Mouse (Mus musculus) adrenal gland, postnatal 10 days (tissue): ENCODE data around the gene Ccs. TPM values are rescaled to one million over a fixed set of nuclear protein-coding genes. Genes with fewer than 3 reads are reported as not detected.

ENCODE experiments used
- total RNA-seq, 2 experiments: library from RNA; stranded (reverse); gene quantifications; 2 replicates each; pipeline ENCODE4 v1.2.3; 2021

The Ccs gene
- total RNA-seq, 2 experiments from 2014 or later = 109 to 114 TPM

Other genes starting within 250 kb of the Ccs start
- gene Lrfn4, start 223.7 kb downstream of the Ccs start, total RNA-seq = 10 to 100 TPM in 1 of 2 experiments, 1 to 10 TPM in 1; 7.3 to 10.2 TPM
- gene Rce1, start 213.7 kb downstream of the Ccs start, total RNA-seq = 10 to 100 TPM; 23.7 to 30.9 TPM
- gene Gm960, start 140.7 kb downstream of the Ccs start, total RNA-seq = under 1 TPM in 1 of 2 experiments, not detected in 1; 0.97 TPM
- 1 to 10 TPM; 4.7 to 7.3 TPM for gene Sptbn2, start 128.2 kb downstream of the Ccs start, total RNA-seq
- 10 to 100 TPM; 11.2 to 13.1 TPM for gene Rbm4b, start 82.8 kb downstream of the Ccs start, total RNA-seq
- 10 to 100 TPM; 50.6 to 60.8 TPM for gene Rbm4, start 45.4 kb downstream of the Ccs start, total RNA-seq
- 10 to 100 TPM; 18.7 to 19.9 TPM for gene Gm21992, start 27.7 kb downstream of the Ccs start, total RNA-seq
- 10 to 100 TPM; 47.0 to 50.2 TPM for gene Rbm14, start 27.7 kb downstream of the Ccs start, total RNA-seq
- gene Ccdc87, start within 50 bp of the Ccs start, total RNA-seq = under 1 TPM in 1 of 2 experiments, not detected in 1; 0.12 TPM
- 100 to 1,000 TPM; 205 to 216 TPM for gene Ctsf, start 15.8 kb upstream of the Ccs start, total RNA-seq
- gene Actn3, start 38.6 kb upstream of the Ccs start, total RNA-seq = 10 to 100 TPM; 70.8 to 96.2 TPM
- gene Zdhhc24, start 39.3 kb upstream of the Ccs start, total RNA-seq = 10 to 100 TPM; 12.5 to 13.9 TPM
- gene Bbs1, start 67.3 kb upstream of the Ccs start, total RNA-seq = 10 to 100 TPM in 1 of 2 experiments, 1 to 10 TPM in 1; 7.4 to 10.3 TPM
- gene Dpp3, start 89.0 kb upstream of the Ccs start, total RNA-seq = 10 to 100 TPM; 74.1 to 83.4 TPM
- 1 to 10 TPM; 2.8 to 3.9 TPM for gene Peli3, start 103.8 kb upstream of the Ccs start, total RNA-seq
- gene Mrpl11, start 122.8 kb upstream of the Ccs start, total RNA-seq = 10 to 100 TPM; 72.0 to 75.1 TPM
- under 1 TPM; 0.15 to 0.24 TPM for gene Npas4, start 151.0 kb upstream of the Ccs start, total RNA-seq
- gene Slc29a2, start 184.5 kb upstream of the Ccs start, total RNA-seq = 1 to 10 TPM; 3.2 to 5.1 TPM
- gene B4gat1, start 199.5 kb upstream of the Ccs start, total RNA-seq = 10 to 100 TPM; 28.7 to 35.7 TPM
- gene AC124502.3, start 199.6 kb upstream of the Ccs start, total RNA-seq = 1 to 10 TPM; 1.8 to 2.8 TPM
- gene Brms1, start 202.0 kb upstream of the Ccs start, total RNA-seq = 10 to 100 TPM; 22.1 to 25.4 TPM
- gene Rin1, start 211.1 kb upstream of the Ccs start, total RNA-seq = 1 to 10 TPM; 1.7 to 3.7 TPM
- gene Cd248, start 228.7 kb upstream of the Ccs start, total RNA-seq = 10 to 100 TPM; 28.1 to 37.5 TPM
- gene Tmem151a, start 246.2 kb upstream of the Ccs start, total RNA-seq = 1 to 10 TPM; 2.4 to 3.2 TPM
- gene Yif1a, start 249.2 kb upstream of the Ccs start, total RNA-seq = 10 to 100 TPM; 88.3 to 96.8 TPM